Mouse (Mus musculus) hindbrain, postnatal 0 days (tissue): ENCODE data around the gene Med31. TPM values are rescaled to one million over a fixed set of nuclear protein-coding genes. Genes with fewer than 3 reads are reported as not detected.
A peak's percentile ranks its signal among the peaks of the same experiment; 100 is the strongest.

Experiments used
- ATAC-seq: fragments of 200-750 bp; cut with Nextera tagmentation; 2 replicates; pipeline ENCODE4 v1.8.0; 2017; ENCODE audit warnings: mild to moderate bottlenecking, moderate TSS enrichment, moderate library complexity
- DNase-seq: peaks from one replicate; pipeline ENCODE4 v3.0.0-alpha.2; 2015; ENCODE audit warnings: low spot score
- H3K27ac ChIP-seq: fragments of 300-500 bp; sonication (generic); 2 replicates; pipeline ENCODE4 v1.5.1; 2014; ENCODE audit warnings: mild to moderate bottlenecking
- H3K27me3 ChIP-seq: fragments of 300-500 bp; sonication (generic); 2 replicates; pipeline ENCODE4 v1.6.1; 2014; ENCODE audit warnings: low read length, mixed read lengths; ENCODE audit not compliant: insufficient read depth
- H3K36me3 ChIP-seq: fragments of 300-500 bp; sonication (generic); 2 replicates; pipeline ENCODE4 v1.6.1; 2014; ENCODE audit warnings: low read length, mixed read lengths; ENCODE audit not compliant: insufficient read depth
- H3K4me1 ChIP-seq: fragments of 300-500 bp; sonication (generic); 2 replicates; pipeline ENCODE4 v1.6.1; 2014; ENCODE audit warnings: antibody characterized with exemption, low read length, mixed read lengths; ENCODE audit not compliant: insufficient read depth
- H3K4me2 ChIP-seq: fragments of 300-500 bp; sonication (generic); 2 replicates; pipeline ENCODE4 v1.6.1; 2014; ENCODE audit warnings: low read depth, mild to moderate bottlenecking, low read length, moderate library complexity, mixed read lengths
- H3K4me3 ChIP-seq: fragments of 300-500 bp; sonication (generic); 2 replicates; pipeline ENCODE4 v1.5.1; 2014; ENCODE audit warnings: low read length
- H3K9ac ChIP-seq: fragments of 300-500 bp; sonication (generic); replicated peaks from 2 replicates; pipeline ENCODE4 v1.6.1; 2014; ENCODE audit warnings: mild to moderate bottlenecking, low read length, moderate library complexity, mixed read lengths
- H3K9me3 ChIP-seq: fragments of 300-500 bp; sonication (generic); 2 replicates; pipeline ENCODE4 v1.6.1; 2016; ENCODE audit warnings: low read length, mixed read lengths
- CTCF ChIP-seq: IDR thresholded peaks from 2 replicates; pipeline ENCODE4 v1.5.1; 2016; ENCODE audit warnings: antibody characterized with exemption, control low read depth, low read depth
- WGBS: fragments of 180-500 bp; shearing (Covaris S2); extraction: QIAGEN DNeasy Blood & Tissue Kit; methylation state at CpG from one replicate; pipeline ENCODE4 v1.1.7; 2014; 5-methylcytosine and 5-hydroxymethylcytosine counted together
- polyA plus RNA-seq: library from polyadenylated mRNA; unstranded; fragments of >200 nt; fragmentation: Nextera tagmentation; extraction: Ambion mirVana; gene quantifications from 2 replicates; pipeline ENCODE4 v1.2.1, GENCODE M21; 2015
- total RNA-seq: library from RNA; depleted of rRNA; stranded (reverse); fragments of >200 nt; gene quantifications from 2 replicates; pipeline ENCODE4 v1.2.3, GENCODE M21; 2014

Med31 gene
- total and polyA plus RNA-seq, 2 experiments from 2014 or later: 20.3 to 39.5 TPM

DNA sequence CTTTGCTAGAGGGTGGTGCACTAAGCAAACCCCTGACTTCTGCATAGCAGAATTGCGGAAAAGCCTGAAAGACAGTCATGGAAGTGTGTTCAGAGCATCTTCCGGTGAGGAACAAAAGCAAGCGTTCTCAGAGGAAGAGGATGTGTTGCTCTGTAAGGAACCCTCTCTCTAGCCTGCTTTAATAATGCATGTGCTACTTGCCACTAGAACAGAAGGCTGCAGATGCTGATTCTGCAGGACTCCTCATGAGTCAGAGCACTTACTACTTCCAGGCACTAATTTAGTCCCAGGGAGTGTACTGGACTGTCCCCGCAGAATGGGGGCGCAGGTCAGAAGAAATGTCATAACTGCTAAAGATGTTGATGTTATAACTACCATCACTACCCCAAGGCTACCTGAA lies 1.7 kb upstream of the Med31 start:
- H3K4me1 ChIP-seq: no peaks in the 10 kb centered on the region; the same call in 1 of the 2 replicates
- H3K36me3 ChIP-seq: 0 out of 2 replicates have a peak, but pooled peaks cover 4% of the 10 kb centered on the region
- ATAC-seq: no peak
- H3K9ac ChIP-seq: no peak overlapping the region
- no peaks in the 10 kb centered on the region for H3K27me3 ChIP-seq
- TF ChIP-seq CTCF: no peak
- H3K4me3 ChIP-seq: no peak overlapping the region
- no peak overlapping the region; the same call in 1 of the 2 replicates for H3K4me2 ChIP-seq
- DNase-seq: no peak
- no peak overlapping the region for H3K27ac ChIP-seq
- no peaks in the 10 kb centered on the region for H3K9me3 ChIP-seq
- 73% methylated on average over 5 of the region's 5 CpGs for WGBS

DNA sequence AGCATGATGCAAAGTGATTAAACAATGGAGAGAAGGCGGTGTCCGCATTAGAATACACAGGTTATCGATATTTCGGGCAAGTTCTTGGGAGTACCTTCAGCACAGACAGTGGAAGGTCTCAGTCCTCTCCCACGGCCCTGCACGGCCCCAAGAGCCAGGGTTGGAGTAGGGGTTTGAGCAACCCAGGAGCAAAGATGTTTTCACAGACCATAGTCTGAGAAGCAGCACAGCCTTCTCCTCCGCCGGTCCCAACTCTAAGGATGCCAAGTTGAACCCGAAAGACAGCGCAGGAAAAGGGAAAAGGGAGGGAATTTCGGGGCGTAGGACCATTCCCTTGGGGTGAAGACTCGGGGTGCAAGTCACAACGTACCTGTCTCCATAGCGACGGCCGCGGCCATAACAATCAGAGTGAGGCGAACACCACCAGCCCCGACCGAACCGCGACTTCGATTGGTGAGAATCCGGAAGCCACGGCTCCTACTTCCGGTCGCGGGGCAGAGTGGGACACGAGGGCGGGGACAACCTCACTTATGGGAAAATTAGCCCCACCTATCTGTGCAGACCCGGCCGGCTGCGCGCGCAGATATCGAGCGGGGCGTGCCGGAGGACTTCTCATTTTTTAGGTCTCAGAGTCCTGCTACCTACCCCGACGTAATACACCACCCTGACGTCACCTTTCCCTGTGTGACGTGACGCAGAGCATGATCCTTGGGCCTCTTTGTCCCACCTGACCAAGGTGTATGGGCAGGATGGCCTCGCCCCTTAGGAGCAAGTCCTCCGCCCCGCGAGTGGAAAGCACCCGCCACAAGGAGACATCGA lies 592 bp downstream of the Med31 start:
- DNase-seq (peak; percentile 98), ATAC-seq (peak; percentile 97)
- Histone ChIP-seq H3K36me3 (peaks cover 22% of the 10 kb centered on the region), H3K27ac (peak overlapping the region; percentile 88), H3K27me3 (no peaks in the 10 kb centered on the region), H3K4me2 (peak overlapping the region; percentile 80), H3K9me3 (no peaks in the 10 kb centered on the region), H3K4me1 (no peaks in the 10 kb centered on the region; the same call in 1 of the 2 replicates), H3K9ac (peak overlapping the region; percentile 63), H3K4me3 (peak overlapping the region; percentile 65)
- no peak for TF ChIP-seq CTCF
- WGBS: 1% methylated on average over 51 of the region's 51 CpGs

DNA sequence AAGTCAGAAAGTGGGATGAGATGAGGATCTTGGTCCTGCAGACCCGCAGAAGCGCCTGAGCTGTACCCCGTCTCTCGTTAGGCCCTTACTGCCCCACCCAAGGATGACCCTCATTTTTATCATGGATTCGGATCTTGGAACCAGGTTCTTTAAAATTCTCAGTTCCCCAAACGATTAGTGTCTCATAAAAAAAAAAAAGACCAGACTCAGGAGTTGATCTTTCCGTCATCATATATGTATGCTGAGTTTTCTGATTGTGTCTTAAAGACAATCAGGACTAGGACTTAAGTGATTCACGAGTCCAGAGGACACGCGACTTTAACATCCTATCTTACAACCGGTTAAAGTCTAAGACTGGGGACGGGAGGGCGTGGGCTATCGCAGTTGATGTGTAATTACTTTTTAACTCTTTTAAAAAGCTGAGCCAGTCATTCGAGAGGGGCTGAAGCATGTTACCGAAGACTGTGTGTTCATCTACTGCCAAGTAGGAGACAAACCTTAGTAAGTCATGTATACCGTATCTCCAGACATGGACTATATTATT lies 7.5 kb downstream of the Med31 start:
- Histone ChIP-seq H3K4me2 (peak overlapping the region; percentile 80), H3K9me3 (no peaks in the 10 kb centered on the region), H3K4me3 (peak overlapping the region; percentile 87), H3K9ac (peak overlapping the region; percentile 79), H3K27ac (no peak overlapping the region), H3K4me1 (peaks cover 19% of the 10 kb centered on the region), H3K27me3 (no peaks in the 10 kb centered on the region), H3K36me3 (peaks cover 22% of the 10 kb centered on the region)
- ATAC-seq (no peak), DNase-seq (no peak)
- 18% methylated on average over 17 of the region's 17 CpGs for WGBS
- no peak for TF ChIP-seq CTCF

DNA sequence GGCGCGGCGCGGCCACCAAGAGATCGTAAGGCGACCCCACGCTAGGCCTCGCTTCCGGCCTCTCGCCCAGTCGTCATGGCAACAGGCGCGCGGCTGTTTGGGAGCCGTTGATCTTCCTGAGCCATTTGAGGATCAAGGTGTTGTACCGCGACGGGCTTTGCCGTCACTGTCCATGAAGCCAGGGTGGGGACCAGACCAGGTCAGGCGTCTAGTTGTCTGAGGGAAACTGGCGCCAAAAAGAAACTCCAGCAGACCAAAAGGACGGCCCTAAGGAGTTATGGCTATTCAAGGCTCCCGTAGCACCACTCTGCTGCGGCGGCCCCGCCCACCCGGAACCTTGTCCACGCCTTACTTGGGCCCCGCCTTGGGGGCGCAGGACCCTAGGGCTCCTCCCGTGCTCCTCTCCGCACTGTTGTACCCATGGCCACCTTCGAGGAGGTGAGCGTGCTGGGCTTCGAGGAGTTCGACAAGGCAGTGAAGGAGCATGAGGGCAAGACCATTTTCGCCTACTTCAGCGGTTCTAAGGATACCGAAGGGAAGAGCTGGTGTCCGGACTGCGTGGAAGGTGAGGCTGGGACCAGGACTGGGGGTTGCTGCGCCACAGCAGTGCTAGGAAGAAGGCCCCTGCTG lies 8.1 kb downstream of the Med31 start, which contains the start of the genes 4933427D14Rik and Txndc17:
4933427D14Rik (minus strand) TSS at position 256 of the 630 bp plus-strand sequence.
Txndc17 (plus strand) TSS at position 344 of the 630 bp plus-strand sequence.
- H3K9me3 ChIP-seq: no peaks in the 10 kb centered on the region
- WGBS: 1% methylated on average over 42 of the region's 42 CpGs
- peak; percentile 91 for ATAC-seq

DNA sequence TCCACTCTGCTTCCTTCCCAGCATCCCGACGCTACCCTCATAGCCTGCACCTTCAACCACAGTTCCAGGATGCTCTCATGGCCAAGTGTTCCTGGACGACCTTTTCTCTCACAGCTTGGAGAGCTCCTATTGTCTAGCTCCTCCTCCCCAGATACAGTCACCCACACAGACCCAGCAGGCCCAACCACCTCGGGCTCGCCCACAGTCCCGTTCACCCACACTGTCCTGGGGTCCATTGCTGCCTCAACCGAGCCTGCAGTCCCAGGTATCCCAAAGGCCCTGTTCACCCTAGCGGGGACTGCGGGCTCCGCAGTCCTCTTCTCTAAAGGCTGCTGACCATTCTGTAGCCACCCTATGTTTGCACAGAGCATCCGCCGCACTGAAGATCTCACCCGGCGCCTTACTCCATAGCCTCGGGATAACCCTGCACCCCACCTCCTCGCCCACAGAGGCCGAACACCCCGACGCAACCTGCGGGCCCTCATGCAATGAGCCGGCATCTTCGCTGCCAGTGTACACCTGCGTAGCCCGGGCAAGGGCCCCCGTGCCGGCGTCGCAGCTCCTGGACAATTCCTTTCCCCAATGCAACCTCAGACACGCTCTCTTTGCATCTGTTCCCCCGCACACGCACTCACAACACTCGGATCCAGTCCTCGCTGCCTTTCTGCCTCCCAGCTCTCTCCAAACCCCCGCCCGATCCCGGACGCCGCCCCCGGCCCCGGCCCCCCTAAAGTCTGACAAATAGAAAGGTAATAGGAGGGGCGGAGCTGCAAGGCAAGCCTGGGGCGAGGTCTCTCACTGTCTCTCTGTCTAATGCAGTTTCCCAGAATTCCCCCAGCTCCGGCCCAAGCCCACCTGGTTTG lies 8.8 kb downstream of the Med31 start, which contains the start of gene Gm43951:
Gm43951 (minus strand) TSS at position 500 of the 863 bp plus-strand sequence.
- Histone ChIP-seq H3K4me1 (peaks cover 19% of the 10 kb centered on the region), H3K36me3 (peaks cover 17% of the 10 kb centered on the region), H3K9me3 (no peaks in the 10 kb centered on the region), H3K4me3 (peak within 1 kb of the TSS; percentile 87), H3K27me3 (no peaks in the 10 kb centered on the region), H3K27ac (peak within 1 kb of the TSS; percentile 84), H3K4me2 (peak within 1 kb of the TSS; percentile 80), H3K9ac (peak within 1 kb of the TSS; percentile 79)
- under 1% methylated on average over 43 of the region's 43 CpGs for WGBS
- peak; percentile 58 for TF ChIP-seq CTCF
- ATAC-seq (peak; percentile 66), DNase-seq (peak; percentile 49)

More for the DNA sequence above, 8.1 kb downstream of the Med31 start, which contains the start of the genes 4933427D14Rik and Txndc17:
- Histone ChIP-seq H3K27ac (peak within 1 kb of the TSS; percentile 84), H3K4me2 (peak within 1 kb of the TSS; percentile 80), H3K4me3 (peak within 1 kb of the TSS; percentile 87), H3K9ac (peak within 1 kb of the TSS; percentile 79), H3K36me3 (peaks cover 18% of the 10 kb centered on the region), H3K4me1 (peaks cover 19% of the 10 kb centered on the region), H3K27me3 (no peaks in the 10 kb centered on the region)
- no peak for TF ChIP-seq CTCF
- DNase-seq: peak; percentile 85
